Mouse (Mus musculus): ENCODE measurements around the gene Irf2bpl. TPM values are rescaled to one million over a fixed set of nuclear protein-coding genes. Genes with fewer than 3 reads are reported as not detected.

The Irf2bpl gene
- polyA plus RNA-seq, 1 experiment from 2014 or later, result 16.4 TPM

DNA sequence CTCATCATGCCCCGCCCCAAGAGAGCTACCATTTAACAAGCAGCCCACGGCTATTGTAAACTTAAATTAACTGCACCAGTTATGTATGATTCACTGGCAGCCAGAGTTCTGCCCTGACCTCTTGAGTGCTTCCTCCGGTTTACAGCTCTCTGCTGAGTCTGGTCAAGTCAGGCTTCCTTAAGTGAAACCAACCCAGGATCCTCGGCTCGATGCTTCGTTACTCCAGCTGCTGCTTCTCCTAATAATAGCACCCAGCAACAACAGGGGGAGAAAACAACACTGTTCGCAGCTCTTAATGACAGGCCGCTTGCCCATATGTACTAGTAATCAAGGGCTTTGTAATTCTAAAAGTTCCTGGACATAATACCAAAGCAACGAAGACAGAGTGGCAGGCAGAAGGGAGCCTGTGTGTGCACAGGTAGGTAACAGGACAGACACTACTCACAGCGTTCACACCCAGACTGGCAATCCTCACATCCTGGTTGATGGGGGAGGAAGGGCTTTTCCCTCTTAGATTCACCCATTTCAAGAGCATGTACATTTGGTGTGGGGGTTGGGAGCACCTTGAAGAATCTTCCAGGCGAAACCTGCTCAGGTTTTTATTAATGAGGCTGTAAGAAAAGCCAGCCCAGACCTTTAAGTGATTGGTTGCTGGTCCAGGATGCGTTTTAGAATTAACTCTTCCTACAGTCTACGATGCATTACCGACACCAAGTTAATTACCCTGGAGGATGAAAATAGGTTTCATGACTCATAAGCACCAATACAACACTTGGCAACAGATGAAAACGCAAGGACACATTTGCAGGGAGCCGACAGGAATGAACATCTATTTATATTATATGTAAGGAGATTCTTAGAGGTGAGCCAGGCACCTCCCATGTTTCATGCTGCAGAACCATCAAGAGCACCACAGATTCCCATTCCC lies 5.9 kb downstream of the Irf2bpl start:
- Histone ChIP-seq H3K9me3 (replicated peaks; ENCODE audit: control insufficient read depth, low read length) (no peaks in the 10 kb centered on the region), H3K27me3 (ENCODE audit: control insufficient read depth, insufficient read depth, low read length) (no peaks in the 10 kb centered on the region), H3K4me2 (ENCODE audit: low read depth, low read length) (no peak overlapping the region), H3K4me1 (ENCODE audit: control insufficient read depth, insufficient read depth, low read length) (no peaks in the 10 kb centered on the region; the same call in 1 of the 2 replicates), H3K9ac (replicated peaks; ENCODE audit: low read length) (no peak overlapping the region), H3K4me3 (ENCODE audit: low read depth, low read length) (no peak overlapping the region), H3K27ac (replicated peaks; ENCODE audit: low read depth, low read length) (no peak overlapping the region), H3K36me3 (replicated peaks; ENCODE audit: control insufficient read depth, insufficient read depth, low read depth, low read length) (no peaks in the 10 kb centered on the region)
- 75% methylated on average over 16 of the region's 16 CpGs for WGBS
- ATAC-seq (replicated peaks; ENCODE audit: insufficient number of reproducible peaks, low FRiP score, low TSS enrichment, low read depth), result no peak
- DNase-seq (ENCODE audit: low spot score), result no peak

DNA sequence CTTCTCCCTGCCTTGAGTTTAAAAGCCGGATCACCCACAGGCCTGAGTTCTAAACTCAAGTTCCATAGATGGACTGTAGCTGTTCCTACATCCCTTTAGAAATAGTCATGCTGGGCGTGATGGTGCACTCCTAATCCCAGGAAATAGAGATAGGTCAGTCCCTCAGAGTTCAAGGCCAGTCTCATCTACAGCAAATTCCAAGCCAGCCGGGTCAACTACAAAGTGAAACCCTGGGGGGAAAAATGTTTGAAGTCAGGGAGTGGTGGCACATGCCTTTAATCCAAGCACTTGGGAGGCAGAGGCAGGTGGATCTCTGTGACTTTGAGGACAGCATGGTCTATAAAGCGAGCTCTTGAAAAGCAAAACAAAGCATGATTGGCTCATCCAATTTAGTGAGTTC lies 7.6 kb downstream of the Irf2bpl start:
- no peak for ATAC-seq (replicated peaks; ENCODE audit: insufficient number of reproducible peaks, low FRiP score, low TSS enrichment, low read depth)
- no peaks in the 10 kb centered on the region for H3K27me3 ChIP-seq (ENCODE audit: control insufficient read depth, insufficient read depth, low read length)

DNA sequence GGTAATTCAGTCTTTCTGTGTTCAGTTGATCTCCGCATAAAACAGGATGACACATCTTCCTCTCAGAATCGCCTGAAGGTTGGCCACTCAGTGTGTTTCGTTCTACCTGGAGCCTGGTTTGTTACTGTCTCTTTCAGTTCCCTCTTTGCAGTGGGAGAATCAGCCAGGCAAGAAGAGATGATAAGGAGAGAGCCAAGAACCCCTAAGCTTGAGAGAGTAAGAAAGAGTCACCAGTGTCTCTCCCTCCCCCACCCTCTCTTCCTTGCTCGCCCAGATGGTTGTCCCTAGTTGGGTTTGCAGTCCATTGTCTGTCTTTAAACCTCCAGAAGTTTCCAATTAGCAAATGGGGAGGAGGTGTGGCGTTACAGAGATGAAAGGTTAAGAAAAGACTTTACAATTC lies 8.5 kb downstream of the Irf2bpl start:
- Histone ChIP-seq H3K36me3 (replicated peaks; ENCODE audit: control insufficient read depth, insufficient read depth, low read depth, low read length) (no peaks in the 10 kb centered on the region), H3K4me3 (ENCODE audit: low read depth, low read length) (no peak overlapping the region), H3K9ac (replicated peaks; ENCODE audit: low read length) (no peak overlapping the region), H3K27ac (replicated peaks; ENCODE audit: low read depth, low read length) (no peak overlapping the region), H3K4me2 (ENCODE audit: low read depth, low read length) (no peak overlapping the region), H3K9me3 (replicated peaks; ENCODE audit: control insufficient read depth, low read length) (no peaks in the 10 kb centered on the region), H3K27me3 (ENCODE audit: control insufficient read depth, insufficient read depth, low read length) (no peaks in the 10 kb centered on the region), H3K4me1 (ENCODE audit: control insufficient read depth, insufficient read depth, low read length) (no peaks in the 10 kb centered on the region; the same call in 1 of the 2 replicates)
- 63% methylated on average over 5 of the region's 5 CpGs for WGBS
- DNase-seq (ENCODE audit: low spot score), result no peak
- no peak for ATAC-seq (replicated peaks; ENCODE audit: insufficient number of reproducible peaks, low FRiP score, low TSS enrichment, low read depth)

More for the DNA sequence above, 7.6 kb downstream of the Irf2bpl start:
- Histone ChIP-seq H3K27ac (replicated peaks; ENCODE audit: low read depth, low read length) (no peak overlapping the region), H3K9me3 (replicated peaks; ENCODE audit: control insufficient read depth, low read length) (no peaks in the 10 kb centered on the region), H3K36me3 (replicated peaks; ENCODE audit: control insufficient read depth, insufficient read depth, low read depth, low read length) (no peaks in the 10 kb centered on the region), H3K9ac (replicated peaks; ENCODE audit: low read length) (no peak overlapping the region), H3K4me1 (ENCODE audit: control insufficient read depth, insufficient read depth, low read length) (no peaks in the 10 kb centered on the region; the same call in 1 of the 2 replicates), H3K4me3 (ENCODE audit: low read depth, low read length) (no peak overlapping the region), H3K4me2 (ENCODE audit: low read depth, low read length) (no peak overlapping the region)
- WGBS, result 84% methylated on average over 4 of the region's 4 CpGs
- no peak for DNase-seq (ENCODE audit: low spot score)

DNA sequence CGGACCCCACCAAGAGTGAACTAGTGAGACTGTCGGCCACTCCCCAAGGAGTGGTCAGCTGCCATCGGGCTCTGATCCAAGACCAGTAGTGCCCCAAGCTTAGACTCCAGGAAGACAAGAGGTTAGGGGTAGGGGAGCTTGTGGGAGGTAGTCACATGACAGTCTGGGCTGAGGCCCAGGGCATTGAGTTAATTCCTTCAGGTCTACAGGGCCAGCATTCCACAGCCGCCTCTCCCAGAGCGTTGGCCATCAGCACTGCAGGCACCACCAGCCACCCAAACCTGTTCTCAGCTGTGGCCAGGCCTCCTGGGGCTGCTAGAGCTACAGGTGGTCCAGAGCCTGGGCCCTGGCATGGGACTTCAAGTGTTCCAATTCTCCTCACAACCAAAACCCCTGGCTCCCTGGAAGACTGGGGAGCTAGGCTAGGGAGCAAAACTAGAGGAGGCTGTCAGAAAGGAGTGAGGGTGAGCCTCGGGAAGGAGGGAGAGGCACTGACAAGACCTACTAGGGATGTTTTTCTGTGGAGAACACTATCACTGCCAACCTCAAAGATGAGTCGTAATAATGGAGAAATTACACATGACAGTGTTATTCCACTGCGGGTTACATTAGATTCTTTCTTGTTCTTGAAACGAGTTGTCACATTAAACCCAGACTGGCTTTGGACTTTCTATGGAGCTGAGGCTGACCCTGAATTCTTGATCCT lies 12.1 kb downstream of the Irf2bpl start:
- ATAC-seq (replicated peaks; ENCODE audit: insufficient number of reproducible peaks, low FRiP score, low TSS enrichment, low read depth) (no peak), DNase-seq (ENCODE audit: low spot score) (no peak)
- H3K36me3 ChIP-seq (replicated peaks; ENCODE audit: control insufficient read depth, insufficient read depth, low read depth, low read length), result no peaks in the 10 kb centered on the region
- H3K27me3 ChIP-seq (ENCODE audit: control insufficient read depth, insufficient read depth, low read length), result no peaks in the 10 kb centered on the region
- no peak overlapping the region for H3K27ac ChIP-seq (replicated peaks; ENCODE audit: low read depth, low read length)
- WGBS, result 64% methylated on average over 9 of the region's 9 CpGs
- no peak overlapping the region for H3K4me2 ChIP-seq (ENCODE audit: low read depth, low read length)
- H3K4me3 ChIP-seq (ENCODE audit: low read depth, low read length), result no peak overlapping the region
- no peak overlapping the region for H3K9ac ChIP-seq (replicated peaks; ENCODE audit: low read length)
- H3K9me3 ChIP-seq (replicated peaks; ENCODE audit: control insufficient read depth, low read length), result no peaks in the 10 kb centered on the region
- H3K4me1 ChIP-seq (ENCODE audit: control insufficient read depth, insufficient read depth, low read length), result no peaks in the 10 kb centered on the region

DNA sequence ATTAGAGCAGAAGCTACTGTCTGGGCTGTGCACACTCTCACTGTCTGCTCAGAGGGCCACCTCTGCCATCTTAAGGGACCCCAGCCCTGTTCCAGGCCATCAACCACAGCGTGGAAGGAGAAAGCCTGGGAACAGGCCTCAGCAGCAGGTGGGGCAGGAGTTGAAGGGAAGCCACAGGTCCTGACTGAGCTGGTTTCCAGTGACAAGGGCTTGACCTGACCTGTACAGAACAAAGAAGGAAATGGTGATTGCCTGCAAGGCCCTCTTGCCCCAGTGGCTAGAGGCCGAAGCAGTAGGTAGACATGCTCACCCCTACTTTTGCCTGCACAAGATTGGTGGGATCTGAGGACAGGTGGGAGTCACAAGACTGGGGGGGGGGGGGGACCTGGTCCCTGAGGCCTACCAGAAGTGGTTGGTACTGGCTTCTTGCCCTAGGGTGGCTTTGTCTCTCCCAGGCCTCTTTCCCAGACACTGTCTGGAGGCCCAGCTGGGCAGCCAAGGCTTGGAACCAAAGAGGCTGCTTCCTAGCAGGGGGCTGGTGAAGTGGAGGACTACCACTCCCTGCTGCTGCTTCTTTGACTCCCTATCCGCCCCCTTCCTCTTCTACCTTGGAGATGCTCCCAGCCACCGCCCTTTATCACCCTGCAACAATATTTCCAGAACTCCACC lies 12.8 kb downstream of the Irf2bpl start:
- no peaks in the 10 kb centered on the region for H3K9me3 ChIP-seq (replicated peaks; ENCODE audit: control insufficient read depth, low read length)
- H3K4me2 ChIP-seq (ENCODE audit: low read depth, low read length), result no peak overlapping the region
- no peaks in the 10 kb centered on the region for H3K27me3 ChIP-seq (ENCODE audit: control insufficient read depth, insufficient read depth, low read length)
- H3K4me3 ChIP-seq (ENCODE audit: low read depth, low read length), result no peak overlapping the region
- H3K36me3 ChIP-seq (replicated peaks; ENCODE audit: control insufficient read depth, insufficient read depth, low read depth, low read length), result no peaks in the 10 kb centered on the region
- no peak for DNase-seq (ENCODE audit: low spot score)
- no peaks in the 10 kb centered on the region for H3K4me1 ChIP-seq (ENCODE audit: control insufficient read depth, insufficient read depth, low read length)
- no peak overlapping the region for H3K9ac ChIP-seq (replicated peaks; ENCODE audit: low read length)
- no peak overlapping the region for H3K27ac ChIP-seq (replicated peaks; ENCODE audit: low read depth, low read length)
- no peak for ATAC-seq (replicated peaks; ENCODE audit: insufficient number of reproducible peaks, low FRiP score, low TSS enrichment, low read depth)
- 84% methylated on average over 4 of the region's 4 CpGs for WGBS

DNA sequence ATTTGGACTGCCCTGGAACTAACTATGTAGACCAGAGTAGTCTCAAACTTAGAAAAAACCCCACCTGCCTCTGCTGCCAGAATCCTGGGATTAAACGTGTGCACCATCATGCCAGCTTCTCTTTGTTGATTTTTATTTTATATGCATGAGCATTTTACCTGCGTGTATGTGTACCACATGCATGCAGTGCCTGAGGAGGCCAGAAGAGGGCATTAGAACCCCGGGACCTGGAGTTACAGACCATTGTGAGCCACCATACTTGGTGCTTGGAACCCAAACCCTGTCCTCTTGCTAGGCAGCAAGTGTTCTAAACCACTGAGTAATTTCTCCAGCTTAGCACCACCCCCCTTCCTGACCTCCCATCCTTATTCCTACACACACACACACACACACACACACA lies 13.6 kb downstream of the Irf2bpl start:
- H3K4me2 ChIP-seq (ENCODE audit: low read depth, low read length), result no peak overlapping the region
- H3K9ac ChIP-seq (replicated peaks; ENCODE audit: low read length), result no peak overlapping the region
- H3K9me3 ChIP-seq (replicated peaks; ENCODE audit: control insufficient read depth, low read length), result no peaks in the 10 kb centered on the region
- H3K27me3 ChIP-seq (ENCODE audit: control insufficient read depth, insufficient read depth, low read length), result no peaks in the 10 kb centered on the region
- ATAC-seq (replicated peaks; ENCODE audit: insufficient number of reproducible peaks, low FRiP score, low TSS enrichment, low read depth), result no peak
- H3K4me3 ChIP-seq (ENCODE audit: low read depth, low read length), result no peak overlapping the region
- DNase-seq (ENCODE audit: low spot score), result no peak
- WGBS, result 99% methylated on average over 3 of the region's 3 CpGs
- no peaks in the 10 kb centered on the region for H3K4me1 ChIP-seq (ENCODE audit: control insufficient read depth, insufficient read depth, low read length)
- H3K27ac ChIP-seq (replicated peaks; ENCODE audit: low read depth, low read length), result no peak overlapping the region
- no peaks in the 10 kb centered on the region for H3K36me3 ChIP-seq (replicated peaks; ENCODE audit: control insufficient read depth, insufficient read depth, low read depth, low read length)

DNA sequence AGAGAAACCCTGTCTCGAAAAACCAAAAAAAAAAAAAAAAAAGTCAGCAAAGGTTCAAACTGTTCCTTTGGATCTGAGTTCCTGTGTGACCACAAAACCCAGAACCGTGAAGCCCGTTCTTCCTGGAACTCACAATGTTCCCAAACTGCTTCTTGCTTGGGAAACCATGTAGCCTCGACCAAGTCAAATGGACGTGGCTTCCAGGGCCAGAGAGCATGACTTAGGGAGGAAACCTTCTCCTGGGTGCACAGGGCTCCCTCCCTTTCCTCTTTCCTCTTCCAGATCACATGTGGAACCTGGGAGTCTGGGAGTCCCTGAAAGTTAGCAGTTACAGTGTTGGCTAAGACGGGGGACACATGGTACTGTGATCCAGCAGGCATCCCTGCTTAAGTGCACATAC lies 14.8 kb downstream of the Irf2bpl start:
- Histone ChIP-seq H3K27ac (replicated peaks; ENCODE audit: low read depth, low read length) (no peak overlapping the region), H3K4me1 (ENCODE audit: control insufficient read depth, insufficient read depth, low read length) (no peaks in the 10 kb centered on the region), H3K27me3 (ENCODE audit: control insufficient read depth, insufficient read depth, low read length) (no peaks in the 10 kb centered on the region), H3K9me3 (replicated peaks; ENCODE audit: control insufficient read depth, low read length) (no peaks in the 10 kb centered on the region), H3K4me2 (ENCODE audit: low read depth, low read length) (no peak overlapping the region), H3K9ac (replicated peaks; ENCODE audit: low read length) (no peak overlapping the region), H3K36me3 (replicated peaks; ENCODE audit: control insufficient read depth, insufficient read depth, low read depth, low read length) (no peaks in the 10 kb centered on the region), H3K4me3 (ENCODE audit: low read depth, low read length) (no peak overlapping the region)
- 81% methylated on average over 5 of the region's 6 CpGs for WGBS
- DNase-seq (ENCODE audit: low spot score) (no peak), ATAC-seq (replicated peaks; ENCODE audit: insufficient number of reproducible peaks, low FRiP score, low TSS enrichment, low read depth) (no peak)

Data from embryonic facial prominence, embryonic 11.5 days (tissue).